Mouse (Mus musculus): ENCODE measurements around the gene Rps15. TPM values are rescaled to one million over a fixed set of nuclear protein-coding genes. Genes with fewer than 3 reads are reported as not detected.

The Rps15 gene
- total and polyA plus RNA-seq, 2 experiments from 2014 or later, result 499 to 1,030 TPM

DNA sequence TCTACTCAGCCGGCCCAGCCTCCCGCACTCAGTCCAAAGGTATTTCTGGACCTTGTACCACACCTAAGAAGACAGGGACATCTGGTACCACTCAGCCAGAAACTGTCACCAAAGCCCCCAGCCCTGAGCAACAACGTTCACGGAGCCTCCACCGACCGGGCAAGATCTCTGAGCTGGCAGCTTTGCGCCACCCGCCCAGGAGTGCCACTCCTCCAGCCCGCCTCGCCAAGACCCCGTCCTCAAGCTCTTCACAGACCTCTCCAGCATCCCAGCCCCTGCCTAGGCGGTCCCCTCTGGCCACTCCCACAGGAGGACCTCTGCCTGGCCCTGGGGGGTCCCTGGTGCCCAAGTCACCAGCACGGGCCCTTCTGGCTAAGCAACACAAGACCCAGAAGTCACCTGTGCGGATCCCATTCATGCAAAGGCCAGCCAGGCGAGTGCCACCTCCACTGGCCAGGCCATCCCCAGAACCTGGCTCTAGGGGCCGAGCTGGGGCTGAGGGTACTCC lies 22.3 kb downstream of the Rps15 start:
- Histone ChIP-seq H3K4me3 (ENCODE audit: low read depth, low read length) (no peak overlapping the region), H3K4me2 (ENCODE audit: low read depth, low read length) (no peak overlapping the region), H3K9me3 (replicated peaks; ENCODE audit: control insufficient read depth, low read length) (no peaks in the 10 kb centered on the region), H3K27ac (ENCODE audit: low read depth) (no peak overlapping the region), H3K36me3 (replicated peaks; ENCODE audit: control insufficient read depth, insufficient read depth, low read length) (peaks cover 10% of the 10 kb centered on the region), H3K27me3 (ENCODE audit: control insufficient read depth, insufficient read depth, low read length) (peaks cover 60% of the 10 kb centered on the region), H3K4me1 (ENCODE audit: control insufficient read depth, insufficient read depth) (peaks cover 31% of the 10 kb centered on the region), H3K9ac (replicated peaks; ENCODE audit: low read depth, low read length) (no peak overlapping the region)
- 44% methylated on average over 16 of the region's 16 CpGs for WGBS
- DNase-seq (ENCODE audit: low spot score) (no peak), ATAC-seq (ENCODE audit: insufficient read depth, low read depth) (no peak)
- TF ChIP-seq CTCF (IDR thresholded peaks at IDR 0.05; ENCODE audit: low read depth) (no peak), EP300 (IDR thresholded peaks at IDR 0.05; ENCODE audit: low read depth) (no peak)

DNA sequence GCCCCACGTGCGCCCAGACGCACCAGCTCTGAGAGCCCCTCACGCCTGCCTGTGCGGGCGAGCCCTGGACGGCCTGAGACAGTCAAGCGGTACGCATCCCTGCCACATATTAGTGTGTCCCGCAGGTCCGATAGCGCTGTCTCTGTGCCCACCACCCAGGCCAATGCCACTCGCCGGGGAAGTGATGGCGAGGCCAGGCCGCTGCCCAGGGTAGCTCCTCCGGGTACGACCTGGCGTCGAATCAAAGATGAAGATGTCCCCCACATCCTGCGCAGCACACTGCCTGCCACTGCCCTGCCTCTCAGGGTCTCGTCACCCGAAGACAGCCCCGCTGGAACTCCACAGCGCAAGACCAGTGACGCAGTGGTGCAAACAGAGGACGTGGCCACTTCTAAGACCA lies 23.1 kb downstream of the Rps15 start:
- Histone ChIP-seq H3K9ac (replicated peaks; ENCODE audit: low read depth, low read length) (no peak overlapping the region), H3K27ac (ENCODE audit: low read depth) (no peak overlapping the region), H3K9me3 (replicated peaks; ENCODE audit: control insufficient read depth, low read length) (no peaks in the 10 kb centered on the region), H3K4me1 (ENCODE audit: control insufficient read depth, insufficient read depth) (peaks cover 34% of the 10 kb centered on the region), H3K4me3 (ENCODE audit: low read depth, low read length) (no peak overlapping the region), H3K36me3 (replicated peaks; ENCODE audit: control insufficient read depth, insufficient read depth, low read length) (peaks cover 10% of the 10 kb centered on the region), H3K4me2 (ENCODE audit: low read depth, low read length) (no peak overlapping the region), H3K27me3 (ENCODE audit: control insufficient read depth, insufficient read depth, low read length) (peaks cover 56% of the 10 kb centered on the region)
- ATAC-seq (ENCODE audit: insufficient read depth, low read depth) (no peak), DNase-seq (ENCODE audit: low spot score) (no peak)
- TF ChIP-seq EP300 (IDR thresholded peaks at IDR 0.05; ENCODE audit: low read depth) (no peak), CTCF (IDR thresholded peaks at IDR 0.05; ENCODE audit: low read depth) (no peak)
- WGBS, result 38% methylated on average over 27 of the region's 27 CpGs

DNA sequence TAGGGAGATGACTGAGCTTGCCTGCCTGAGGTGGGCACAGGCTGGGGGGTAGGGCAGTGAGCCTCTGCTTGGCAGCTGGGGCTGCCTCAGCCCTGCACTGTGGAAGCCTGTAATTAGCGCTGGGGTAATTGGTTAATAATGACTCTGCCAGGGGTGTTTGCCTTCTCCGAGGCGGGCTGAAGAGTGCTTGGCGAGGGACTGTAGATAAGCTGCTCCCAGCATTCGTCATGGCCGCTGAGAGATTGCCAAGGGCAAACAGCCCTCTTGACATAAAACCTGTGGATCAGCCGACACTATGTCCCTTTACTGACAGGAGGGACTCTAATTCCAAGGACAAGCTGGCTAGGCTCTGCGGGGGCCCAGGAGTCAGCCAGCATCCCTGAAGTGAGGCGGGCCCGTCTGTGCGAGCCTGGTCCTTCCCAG lies 24.1 kb downstream of the Rps15 start:
- Histone ChIP-seq H3K4me2 (ENCODE audit: low read depth, low read length) (peak overlapping the region; percentile 27), H3K27me3 (ENCODE audit: control insufficient read depth, insufficient read depth, low read length) (peaks cover 46% of the 10 kb centered on the region), H3K4me1 (ENCODE audit: control insufficient read depth, insufficient read depth) (peaks cover 34% of the 10 kb centered on the region), H3K9me3 (replicated peaks; ENCODE audit: control insufficient read depth, low read length) (no peaks in the 10 kb centered on the region), H3K27ac (ENCODE audit: low read depth) (peak overlapping the region; percentile 40), H3K36me3 (replicated peaks; ENCODE audit: control insufficient read depth, insufficient read depth, low read length) (peaks cover 10% of the 10 kb centered on the region), H3K9ac (replicated peaks; ENCODE audit: low read depth, low read length) (0 out of 2 replicates have a peak overlapping the region, but pooled peaks have one; percentile 14), H3K4me3 (ENCODE audit: low read depth, low read length) (no peak overlapping the region)
- no peak for TF ChIP-seq CTCF (IDR thresholded peaks at IDR 0.05; ENCODE audit: low read depth)
- TF ChIP-seq EP300 (IDR thresholded peaks at IDR 0.05; ENCODE audit: low read depth), result no peak
- DNase-seq (ENCODE audit: low spot score), result peak; percentile 62
- peak; percentile 53 for ATAC-seq (ENCODE audit: insufficient read depth, low read depth)
- WGBS, result 15% methylated on average over 11 of the region's 11 CpGs

DNA sequence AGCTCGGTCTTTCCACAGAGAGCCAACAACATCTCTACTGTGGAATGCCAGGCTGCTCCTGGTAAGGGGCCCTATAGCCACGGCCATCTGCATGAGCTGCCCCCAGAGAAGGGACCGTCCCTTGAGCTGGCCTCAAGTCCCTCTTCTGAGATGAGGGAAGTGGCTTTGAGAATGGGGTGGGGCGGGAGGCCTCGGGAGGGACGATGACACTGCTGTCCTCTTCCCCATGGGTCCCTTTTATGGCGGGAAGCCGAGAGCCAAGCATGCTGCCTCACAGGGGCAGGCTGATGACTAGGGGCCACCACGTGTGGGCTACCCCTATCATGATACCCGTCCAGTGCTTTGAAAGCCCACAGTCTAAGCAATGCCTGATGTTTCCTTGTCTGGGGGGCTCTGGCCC lies 24.8 kb downstream of the Rps15 start:
- peaks cover 34% of the 10 kb centered on the region for H3K4me1 ChIP-seq (ENCODE audit: control insufficient read depth, insufficient read depth)
- WGBS, result 45% methylated on average over 10 of the region's 10 CpGs
- H3K9ac ChIP-seq (replicated peaks; ENCODE audit: low read depth, low read length), result no peak overlapping the region
- H3K36me3 ChIP-seq (replicated peaks; ENCODE audit: control insufficient read depth, insufficient read depth, low read length), result peaks cover 10% of the 10 kb centered on the region
- TF ChIP-seq CTCF (IDR thresholded peaks at IDR 0.05; ENCODE audit: low read depth) (no peak), EP300 (IDR thresholded peaks at IDR 0.05; ENCODE audit: low read depth) (no peak)
- DNase-seq (ENCODE audit: low spot score) (no peak), ATAC-seq (ENCODE audit: insufficient read depth, low read depth) (no peak)
- H3K4me3 ChIP-seq (ENCODE audit: low read depth, low read length), result no peak overlapping the region
- no peak overlapping the region for H3K4me2 ChIP-seq (ENCODE audit: low read depth, low read length)
- no peaks in the 10 kb centered on the region for H3K9me3 ChIP-seq (replicated peaks; ENCODE audit: control insufficient read depth, low read length)
- no peak overlapping the region for H3K27ac ChIP-seq (ENCODE audit: low read depth)
- peaks cover 39% of the 10 kb centered on the region for H3K27me3 ChIP-seq (ENCODE audit: control insufficient read depth, insufficient read depth, low read length)

DNA sequence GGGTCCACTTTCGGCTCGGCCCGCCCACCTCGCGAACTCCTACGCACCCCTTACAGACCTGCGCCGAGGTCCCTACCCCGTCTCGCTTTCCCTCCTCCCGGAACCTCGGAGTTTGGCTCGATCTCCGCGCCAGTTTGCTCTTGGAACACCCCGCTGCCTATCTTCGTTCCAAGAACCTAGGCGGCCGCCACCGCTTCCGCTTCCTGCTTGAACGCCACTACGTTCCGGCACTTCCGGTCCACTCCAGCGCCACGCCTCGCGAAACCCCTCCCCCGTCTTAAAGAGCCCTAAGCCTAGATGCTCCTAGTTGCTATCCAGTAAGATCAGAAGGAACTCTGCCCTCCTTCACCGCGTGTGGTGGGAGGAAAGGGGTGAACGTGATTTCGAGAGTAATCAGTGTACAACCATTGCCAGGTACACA lies 28.1 kb downstream of the Rps15 start, which contains the start of gene 2310011J03Rik:
Gene 2310011J03Rik (minus strand): TSS at position 198 of the 421 bp plus-strand sequence.
- under 1% methylated on average over 34 of the region's 34 CpGs for WGBS
- Histone ChIP-seq H3K9me3 (replicated peaks; ENCODE audit: control insufficient read depth, low read length) (no peaks in the 10 kb centered on the region), H3K4me3 (ENCODE audit: low read depth, low read length) (peak within 1 kb of the TSS; percentile 83), H3K27me3 (ENCODE audit: control insufficient read depth, insufficient read depth, low read length) (peaks cover 9% of the 10 kb centered on the region), H3K9ac (replicated peaks; ENCODE audit: low read depth, low read length) (peak within 1 kb of the TSS; percentile 75), H3K36me3 (replicated peaks; ENCODE audit: control insufficient read depth, insufficient read depth, low read length) (peaks cover 10% of the 10 kb centered on the region), H3K4me1 (ENCODE audit: control insufficient read depth, insufficient read depth) (peaks cover 30% of the 10 kb centered on the region), H3K4me2 (ENCODE audit: low read depth, low read length) (peak within 1 kb of the TSS; percentile 82), H3K27ac (ENCODE audit: low read depth) (peak within 1 kb of the TSS; percentile 79)
- ATAC-seq (ENCODE audit: insufficient read depth, low read depth) (peak; percentile 49; the same call in 1 of the 2 replicates), DNase-seq (ENCODE audit: low spot score) (peak; percentile 94)
- TF ChIP-seq CTCF (IDR thresholded peaks at IDR 0.05; ENCODE audit: low read depth) (no peak), EP300 (IDR thresholded peaks at IDR 0.05; ENCODE audit: low read depth) (peak; percentile 66)

Data from heart, postnatal 0 days (tissue).